Mouse (Mus musculus) liver, embryonic 12.5 days (tissue): ENCODE measurements at regions not wholly inside any gene's neighbourhood (a gene's known extent, or its start where the extent isn't known, plus 50 kb on each side); places are given as distances from the start of the nearest gene placed in this dataset.

Experiments
- ATAC-seq: fragments of 200-750 bp; cut with Nextera tagmentation; 2 replicates; pipeline ENCODE4 v1.8.0; 2017; ENCODE audit warnings: moderate number of reproducible peaks, mild to moderate bottlenecking, moderate library complexity
- H3K27ac ChIP-seq: fragments of 300-500 bp; sonication (generic); 2 replicates; pipeline ENCODE4 v1.5.1; 2016; ENCODE audit warnings: mild to moderate bottlenecking
- H3K27me3 ChIP-seq: fragments of 300-500 bp; sonication (generic); replicated peaks from 2 replicates; pipeline ENCODE4 v1.6.1; 2016; ENCODE audit warnings: mild to moderate bottlenecking, moderate library complexity
- H3K36me3 ChIP-seq: fragments of 300-500 bp; sonication (generic); 2 replicates; pipeline ENCODE4 v1.6.1; 2016; ENCODE audit warnings: mild to moderate bottlenecking, moderate library complexity
- H3K4me1 ChIP-seq: fragments of 300-500 bp; sonication (generic); 2 replicates; pipeline ENCODE4 v1.6.1; 2016
- H3K4me2 ChIP-seq: fragments of 300-500 bp; sonication (generic); 2 replicates; pipeline ENCODE4 v1.6.1; 2016; ENCODE audit warnings: mild to moderate bottlenecking, moderate library complexity
- H3K4me3 ChIP-seq: fragments of 300-500 bp; sonication (generic); 2 replicates; pipeline ENCODE4 v1.5.1; 2016; ENCODE audit warnings: mild to moderate bottlenecking, moderate library complexity
- H3K9ac ChIP-seq: fragments of 300-500 bp; sonication (generic); 2 replicates; pipeline ENCODE4 v1.6.1; 2016; ENCODE audit warnings: mild to moderate bottlenecking, moderate library complexity
- H3K9me3 ChIP-seq: fragments of 300-500 bp; sonication (generic); replicated peaks from 2 replicates; pipeline ENCODE4 v1.6.1; 2016; ENCODE audit warnings: mild to moderate bottlenecking, moderate library complexity
- WGBS: fragments of 180-500 bp; shearing (Covaris S2); methylation state at CpG from one replicate; pipeline ENCODE4 v1.1.7; 2016; ENCODE audit not compliant: insufficient replicate concordance; 5-methylcytosine and 5-hydroxymethylcytosine counted together

DNA sequence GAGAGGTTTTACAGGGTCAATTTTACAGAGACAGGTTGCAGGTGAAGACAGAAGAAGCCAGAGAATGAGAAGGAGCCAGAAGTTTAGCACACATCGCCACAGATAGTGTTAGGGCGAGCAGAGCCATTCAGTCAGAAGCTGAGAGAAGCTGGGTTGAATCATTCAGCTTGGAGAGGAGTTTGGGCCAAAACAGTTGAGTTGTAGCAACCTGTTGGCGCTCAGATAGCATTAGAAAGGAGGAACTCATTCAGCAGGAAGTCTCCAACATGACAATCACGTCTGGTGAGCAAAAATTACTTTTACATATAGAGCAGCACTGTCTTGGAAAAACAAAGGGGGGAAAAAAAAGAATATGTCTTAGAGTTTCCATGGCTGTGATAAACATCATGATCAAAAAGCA lies 53.2 kb downstream of the Fam43a start:
- no peaks in the 10 kb centered on the region for H3K36me3 ChIP-seq
- H3K4me3 ChIP-seq: no peak overlapping the region
- H3K9ac ChIP-seq: no peak overlapping the region
- no peaks in the 10 kb centered on the region for H3K27me3 ChIP-seq
- H3K4me1 ChIP-seq: no peaks in the 10 kb centered on the region
- no peaks in the 10 kb centered on the region for H3K9me3 ChIP-seq
- no peak overlapping the region for H3K27ac ChIP-seq
- 37% methylated on average over 4 of the region's 4 CpGs for WGBS
- no peak for ATAC-seq
- H3K4me2 ChIP-seq: no peak overlapping the region

DNA sequence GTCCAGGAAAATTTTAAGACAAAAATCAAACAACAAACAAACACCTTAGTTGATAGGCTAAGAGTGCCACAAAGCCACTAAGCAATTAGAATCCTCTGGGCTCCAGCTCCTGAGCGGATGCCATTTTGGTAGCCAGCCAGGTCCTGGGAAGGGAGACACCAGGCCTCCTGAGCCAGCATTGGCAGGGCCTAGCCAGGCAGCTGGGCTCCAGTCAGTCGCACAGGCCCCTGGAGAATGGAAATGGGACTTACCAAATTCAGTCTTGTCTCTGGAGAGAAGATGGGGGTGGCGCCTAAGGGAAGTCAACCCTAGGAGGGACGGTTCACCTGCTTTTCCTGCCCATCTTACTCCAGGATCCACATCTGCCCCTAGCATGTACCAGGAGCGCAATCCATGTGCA lies 54.3 kb downstream of the Fam43a start:
- no peak overlapping the region for H3K4me3 ChIP-seq
- H3K36me3 ChIP-seq: no peaks in the 10 kb centered on the region
- no peak overlapping the region for H3K4me2 ChIP-seq
- no peak for ATAC-seq
- H3K27me3 ChIP-seq: no peaks in the 10 kb centered on the region
- H3K9me3 ChIP-seq: no peaks in the 10 kb centered on the region
- 77% methylated on average over 5 of the region's 5 CpGs for WGBS
- no peak overlapping the region for H3K9ac ChIP-seq
- no peaks in the 10 kb centered on the region for H3K4me1 ChIP-seq
- H3K27ac ChIP-seq: no peak overlapping the region

DNA sequence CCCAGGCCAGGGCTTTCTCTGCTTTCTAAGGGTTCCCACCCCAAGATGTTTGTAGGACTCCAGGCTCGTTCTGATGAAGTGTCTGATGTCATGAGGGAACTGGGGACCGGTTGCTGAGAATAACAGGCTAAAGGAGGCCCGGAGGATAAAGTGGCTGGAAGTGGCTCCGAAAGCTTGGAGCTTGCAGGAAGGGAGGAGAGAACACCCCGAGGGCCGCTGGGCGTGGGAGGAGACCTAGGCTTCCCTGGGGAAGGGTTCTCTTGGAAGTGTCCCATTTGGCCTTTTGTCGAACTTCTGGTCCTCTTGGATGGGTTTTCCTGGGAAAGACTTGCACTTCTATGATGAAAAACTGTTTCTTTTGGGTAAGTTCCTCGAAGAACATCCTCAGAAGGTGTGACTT lies 54.7 kb downstream of the Fam43a start:
- Histone ChIP-seq H3K4me3 (no peak overlapping the region), H3K4me2 (no peak overlapping the region)

DNA sequence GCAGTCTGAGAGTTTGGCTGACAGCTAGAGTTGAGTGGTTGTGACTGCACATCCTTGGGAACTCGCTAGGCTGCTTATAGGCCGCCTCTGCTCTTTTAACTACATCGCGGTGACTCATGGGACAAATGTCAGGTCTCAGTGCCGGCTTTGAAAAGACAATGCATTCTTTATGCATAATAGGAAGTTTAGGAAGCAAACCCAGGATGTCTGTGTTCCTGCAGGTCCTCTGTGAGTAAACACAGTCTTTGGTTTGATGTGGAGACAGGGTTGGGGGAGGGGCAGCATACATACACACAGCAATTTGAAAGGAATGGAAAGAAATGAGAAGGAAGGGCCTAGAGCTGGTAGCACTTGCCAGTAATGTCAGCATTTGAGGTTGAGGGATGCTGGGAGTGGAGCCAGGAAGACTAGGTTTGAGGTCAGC lies 56.3 kb downstream of the Fam43a start:
- no peaks in the 10 kb centered on the region for H3K27me3 ChIP-seq
- H3K9me3 ChIP-seq: no peaks in the 10 kb centered on the region
- no peak overlapping the region for H3K4me2 ChIP-seq
- no peak overlapping the region for H3K4me3 ChIP-seq
- H3K4me1 ChIP-seq: no peaks in the 10 kb centered on the region
- H3K27ac ChIP-seq: no peak overlapping the region
- ATAC-seq: no peak
- WGBS: 57% methylated on average over 5 of the region's 5 CpGs
- H3K36me3 ChIP-seq: no peaks in the 10 kb centered on the region
- no peak overlapping the region for H3K9ac ChIP-seq

More for the DNA sequence above, 54.7 kb downstream of the Fam43a start:
- Histone ChIP-seq H3K9me3 (no peaks in the 10 kb centered on the region), H3K27me3 (no peaks in the 10 kb centered on the region), H3K4me1 (no peaks in the 10 kb centered on the region), H3K9ac (no peak overlapping the region), H3K27ac (no peak overlapping the region), H3K36me3 (no peaks in the 10 kb centered on the region)
- no peak for ATAC-seq
- 68% methylated on average over 9 of the region's 9 CpGs for WGBS

DNA sequence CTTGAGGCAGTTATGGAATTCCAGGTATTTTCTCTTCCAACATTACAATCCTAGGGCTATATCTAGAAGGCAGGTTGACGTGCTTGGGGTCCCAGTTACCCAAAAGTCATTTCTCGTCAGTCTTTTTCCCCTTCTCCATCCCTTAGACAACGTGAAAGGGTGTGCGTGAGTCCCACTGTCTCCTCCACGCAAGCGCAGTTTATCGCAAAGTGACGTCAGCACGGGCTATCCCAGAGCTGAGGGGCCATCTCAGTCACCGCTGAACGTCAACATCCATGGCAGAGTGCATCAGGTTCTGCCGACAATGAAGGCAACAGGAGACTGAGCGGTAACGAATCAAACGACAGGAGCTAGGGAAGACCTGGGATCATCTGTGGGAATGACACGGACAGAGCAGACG lies 57.4 kb downstream of the Fam43a start:
- no peaks in the 10 kb centered on the region for H3K4me1 ChIP-seq
- H3K9ac ChIP-seq: no peak overlapping the region
- H3K9me3 ChIP-seq: no peaks in the 10 kb centered on the region
- no peak overlapping the region for H3K4me3 ChIP-seq
- WGBS: 71% methylated on average over 17 of the region's 17 CpGs
- ATAC-seq: no peak
- no peak overlapping the region for H3K4me2 ChIP-seq
- H3K27ac ChIP-seq: no peak overlapping the region
- H3K36me3 ChIP-seq: no peaks in the 10 kb centered on the region
- H3K27me3 ChIP-seq: no peaks in the 10 kb centered on the region

DNA sequence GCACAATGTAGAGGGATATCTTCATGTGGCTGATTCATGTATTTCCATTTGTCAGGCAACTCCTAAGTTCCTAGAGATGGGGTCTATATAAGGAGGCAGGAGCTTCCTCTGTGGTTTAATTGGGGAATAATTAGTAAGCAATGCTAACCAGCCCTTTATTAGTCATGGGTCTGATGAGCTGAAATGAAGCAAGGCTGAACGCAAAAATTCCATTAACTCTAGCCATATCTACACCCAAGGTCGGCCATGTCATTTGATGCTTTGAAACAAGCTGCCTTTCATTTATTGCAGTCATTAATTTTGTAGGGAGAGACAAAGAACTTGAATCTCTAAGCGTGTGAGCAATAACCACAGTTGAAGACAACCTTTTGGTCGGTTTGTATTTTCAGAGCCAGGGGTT lies 59.4 kb downstream of the Fam43a start:
- no peak for ATAC-seq
- no peaks in the 10 kb centered on the region for H3K27me3 ChIP-seq
- H3K4me2 ChIP-seq: no peak overlapping the region
- H3K9ac ChIP-seq: no peak overlapping the region
- 61% methylated on average over 4 of the region's 4 CpGs for WGBS
- H3K27ac ChIP-seq: no peak overlapping the region
- no peak overlapping the region for H3K4me3 ChIP-seq
- no peaks in the 10 kb centered on the region for H3K4me1 ChIP-seq
- no peaks in the 10 kb centered on the region for H3K9me3 ChIP-seq
- H3K36me3 ChIP-seq: no peaks in the 10 kb centered on the region

DNA sequence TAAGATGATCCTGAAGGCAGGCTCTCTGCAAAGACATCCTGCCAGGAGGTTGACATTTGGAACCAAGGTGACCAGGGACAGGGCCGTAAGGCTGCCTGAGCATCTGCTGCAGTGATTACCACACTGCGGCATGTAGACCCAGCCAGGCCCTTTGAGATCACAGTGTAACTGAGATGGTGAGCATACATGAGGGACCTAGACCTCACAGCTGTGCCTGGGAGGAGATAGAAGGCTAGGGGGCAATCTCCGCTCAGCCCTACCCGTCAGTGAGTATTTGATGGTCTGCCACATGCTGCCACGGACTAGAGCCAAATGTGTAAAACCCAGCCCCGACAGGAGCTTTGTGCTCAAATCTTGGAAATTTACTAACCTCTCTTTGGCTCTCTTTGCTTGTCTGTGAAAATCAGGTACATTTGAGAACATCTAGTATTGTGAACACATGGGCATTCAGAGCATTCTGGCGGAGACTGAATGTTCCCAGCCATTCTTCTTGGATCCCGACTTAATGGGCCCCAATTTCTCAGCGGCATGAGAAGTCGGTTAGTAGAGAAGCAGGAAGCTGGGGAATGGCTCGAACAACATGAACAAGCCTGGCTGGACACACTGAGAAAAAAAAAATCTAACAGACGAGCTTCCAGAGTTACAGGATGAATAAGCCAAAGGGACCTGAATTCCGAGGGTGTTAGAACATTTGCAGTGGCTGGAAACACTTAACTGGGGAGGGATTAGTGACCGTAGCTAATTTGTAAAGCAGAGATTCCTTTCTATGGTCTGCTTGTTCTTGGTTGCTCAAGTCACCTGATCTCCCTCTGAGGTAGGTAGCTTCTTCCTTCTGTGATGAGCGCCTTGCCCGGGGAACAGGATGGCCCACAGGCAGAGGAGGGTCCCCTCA lies 61.8 kb downstream of the Fam43a start:
- no peaks in the 10 kb centered on the region for H3K4me1 ChIP-seq
- no peak for ATAC-seq
- no peaks in the 10 kb centered on the region for H3K36me3 ChIP-seq
- no peak overlapping the region for H3K4me2 ChIP-seq
- no peaks in the 10 kb centered on the region for H3K27me3 ChIP-seq
- 66% methylated on average over 16 of the region's 16 CpGs for WGBS
- no peaks in the 10 kb centered on the region for H3K9me3 ChIP-seq
- no peak overlapping the region for H3K4me3 ChIP-seq
- no peak overlapping the region for H3K27ac ChIP-seq
- no peak overlapping the region for H3K9ac ChIP-seq

DNA sequence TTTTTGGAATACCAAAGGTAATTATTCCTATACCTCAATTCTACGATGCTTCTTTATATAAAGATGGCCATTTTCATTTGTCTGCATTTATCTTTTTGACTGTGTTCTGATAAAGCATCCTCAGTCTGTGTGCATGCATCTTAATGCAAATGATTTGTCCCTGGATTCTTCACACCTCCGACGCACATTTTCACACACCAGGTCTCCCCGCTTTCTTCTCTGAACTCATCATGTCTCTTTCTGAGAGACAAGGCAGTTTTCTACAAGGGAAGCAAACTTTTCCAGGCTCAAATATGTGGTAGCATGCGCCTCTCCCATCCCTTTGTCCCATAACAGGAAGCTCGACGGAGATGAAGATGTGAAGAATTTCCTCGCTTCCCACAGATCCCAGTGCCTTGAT lies 63.5 kb downstream of the Fam43a start:
- no peaks in the 10 kb centered on the region for H3K9me3 ChIP-seq
- no peaks in the 10 kb centered on the region for H3K27me3 ChIP-seq
- no peaks in the 10 kb centered on the region for H3K36me3 ChIP-seq
- WGBS: 61% methylated on average over 8 of the region's 8 CpGs
- no peak overlapping the region for H3K4me2 ChIP-seq
- H3K27ac ChIP-seq: no peak overlapping the region
- no peak overlapping the region for H3K4me3 ChIP-seq
- H3K9ac ChIP-seq: no peak overlapping the region
- no peaks in the 10 kb centered on the region for H3K4me1 ChIP-seq
- no peak for ATAC-seq

DNA sequence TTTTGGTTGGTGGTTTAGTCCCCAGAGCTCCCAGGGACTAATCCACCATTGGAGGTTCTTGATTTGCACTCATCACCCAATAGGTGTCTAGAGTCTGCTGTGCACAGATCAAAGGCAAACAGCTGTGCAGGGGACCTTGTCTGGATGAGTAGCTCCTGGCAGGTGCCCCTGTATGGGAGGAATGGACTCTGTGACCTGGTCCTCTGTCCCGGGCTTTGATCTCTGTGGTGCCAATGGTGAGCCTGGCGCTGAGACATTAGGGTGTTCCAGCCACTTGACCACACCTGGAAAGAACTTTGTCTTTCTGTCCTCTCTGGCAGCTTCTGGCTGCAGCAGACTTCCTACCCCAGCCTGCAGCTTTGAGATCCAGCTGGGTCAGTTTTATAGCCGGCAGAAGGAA lies 64.4 kb downstream of the Fam43a start:
- Histone ChIP-seq H3K27me3 (no peaks in the 10 kb centered on the region), H3K9ac (no peak overlapping the region), H3K27ac (no peak overlapping the region), H3K4me1 (no peaks in the 10 kb centered on the region), H3K36me3 (no peaks in the 10 kb centered on the region), H3K4me3 (no peak overlapping the region), H3K9me3 (no peaks in the 10 kb centered on the region), H3K4me2 (no peak overlapping the region)
- 59% methylated on average over 3 of the region's 3 CpGs for WGBS
- no peak for ATAC-seq

DNA sequence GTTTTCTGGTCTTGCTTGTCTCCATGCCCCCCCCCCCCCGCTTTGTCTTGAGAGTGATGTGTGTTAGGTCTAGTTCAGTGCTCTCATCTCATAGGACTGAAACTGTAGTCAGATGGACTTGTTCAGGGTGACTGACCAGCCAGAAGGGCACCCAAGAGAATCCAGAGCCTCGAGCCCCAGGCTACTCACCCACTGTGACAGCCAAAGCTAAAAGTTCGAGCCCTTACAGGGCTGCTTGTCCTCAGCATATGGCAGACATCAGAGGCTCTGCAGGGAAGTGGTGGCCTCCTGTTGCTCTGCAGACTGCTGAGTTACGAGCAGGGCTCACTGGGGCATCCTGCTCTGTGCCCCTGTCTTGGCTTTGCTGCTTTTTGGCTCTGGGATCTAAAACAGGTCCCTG lies 64.9 kb downstream of the Fam43a start:
- no peaks in the 10 kb centered on the region for H3K9me3 ChIP-seq
- no peak overlapping the region for H3K9ac ChIP-seq
- H3K36me3 ChIP-seq: no peaks in the 10 kb centered on the region
- H3K27ac ChIP-seq: no peak overlapping the region
- H3K27me3 ChIP-seq: no peaks in the 10 kb centered on the region
- H3K4me1 ChIP-seq: no peaks in the 10 kb centered on the region
- no peak for ATAC-seq
- H3K4me3 ChIP-seq: no peak overlapping the region
- 51% methylated on average over 4 of the region's 4 CpGs for WGBS
- no peak overlapping the region for H3K4me2 ChIP-seq

DNA sequence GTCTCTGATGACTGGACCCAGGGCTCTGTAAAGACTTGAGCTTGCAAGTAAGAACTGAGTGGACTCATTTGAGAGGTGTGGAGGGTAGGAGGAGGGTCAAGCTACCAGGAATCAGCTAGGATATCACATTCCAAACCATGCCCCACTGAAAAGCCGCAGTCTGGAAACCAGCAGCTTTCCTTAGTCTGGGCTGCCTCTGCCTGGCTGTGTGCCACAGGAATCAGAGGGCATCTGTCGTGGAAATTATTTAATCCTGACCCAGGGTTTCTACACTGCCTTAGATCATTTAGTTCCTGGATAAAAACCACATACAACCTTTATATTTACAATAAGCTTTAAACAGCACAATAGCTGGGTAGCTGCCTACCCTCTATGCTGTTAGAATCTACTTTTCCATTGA lies 66.4 kb downstream of the Fam43a start:
- no peaks in the 10 kb centered on the region for H3K36me3 ChIP-seq
- H3K27me3 ChIP-seq: no peaks in the 10 kb centered on the region
- no peak overlapping the region for H3K9ac ChIP-seq
- 61% methylated on average over 2 of the region's 2 CpGs for WGBS
- H3K27ac ChIP-seq: no peak overlapping the region
- ATAC-seq: no peak
- no peak overlapping the region for H3K4me2 ChIP-seq
- H3K9me3 ChIP-seq: no peaks in the 10 kb centered on the region
- no peak overlapping the region for H3K4me3 ChIP-seq
- no peaks in the 10 kb centered on the region for H3K4me1 ChIP-seq

DNA sequence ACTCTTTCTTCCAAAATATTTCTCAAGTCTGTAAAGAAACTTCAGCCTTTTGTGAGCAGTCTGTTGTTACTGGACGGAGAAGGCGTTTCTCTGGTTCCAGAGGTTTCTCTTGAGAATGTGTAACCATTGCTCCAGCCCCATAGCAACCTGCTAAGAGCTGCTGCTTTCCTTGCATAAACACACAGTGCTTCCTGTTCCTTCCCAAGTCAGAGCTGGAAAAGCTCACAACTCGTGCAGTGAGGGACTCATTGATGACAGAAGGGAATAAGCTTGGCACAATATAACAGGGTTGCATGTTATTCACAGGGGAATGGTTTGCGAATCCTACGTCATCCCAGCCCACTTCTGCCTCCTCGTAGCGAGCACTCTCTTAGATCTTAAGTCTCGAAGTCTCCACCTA lies 70.4 kb downstream of the Fam43a start:
- Histone ChIP-seq H3K27ac (no peak overlapping the region), H3K4me2 (no peak overlapping the region), H3K4me1 (no peaks in the 10 kb centered on the region), H3K27me3 (no peaks in the 10 kb centered on the region), H3K36me3 (no peaks in the 10 kb centered on the region), H3K4me3 (no peak overlapping the region), H3K9me3 (no peaks in the 10 kb centered on the region), H3K9ac (no peak overlapping the region)
- ATAC-seq: no peak
- 70% methylated on average over 8 of the region's 8 CpGs for WGBS

DNA sequence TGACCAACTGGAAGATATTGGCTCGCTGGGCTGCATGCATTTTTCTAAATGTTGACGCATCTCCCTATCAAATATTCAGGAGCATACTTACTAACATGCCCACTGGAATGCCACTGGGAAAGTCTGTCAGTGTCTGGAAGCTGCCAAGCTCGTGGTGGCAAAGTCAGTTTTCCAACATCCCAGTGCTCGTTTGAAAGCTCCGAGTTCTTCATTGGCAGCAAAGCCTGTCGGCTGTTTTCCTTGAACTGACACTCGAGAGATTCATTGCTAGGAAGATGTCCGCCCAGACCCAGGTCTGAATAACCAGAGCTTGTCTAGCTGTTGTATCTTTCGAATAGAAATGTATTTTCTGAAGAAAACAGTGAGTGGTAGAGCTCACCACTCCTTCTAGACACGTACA lies 72.1 kb downstream of the Fam43a start:
- H3K9ac ChIP-seq: no peak overlapping the region
- no peaks in the 10 kb centered on the region for H3K36me3 ChIP-seq
- no peak overlapping the region for H3K4me3 ChIP-seq
- H3K27me3 ChIP-seq: no peaks in the 10 kb centered on the region
- WGBS: 69% methylated on average over 10 of the region's 10 CpGs
- no peak for ATAC-seq
- H3K27ac ChIP-seq: no peak overlapping the region
- H3K4me1 ChIP-seq: no peaks in the 10 kb centered on the region
- H3K9me3 ChIP-seq: no peaks in the 10 kb centered on the region
- no peak overlapping the region for H3K4me2 ChIP-seq
